8 mouse cellular contexts compared by ENCODE assay signal in the genomic region with DNA sequence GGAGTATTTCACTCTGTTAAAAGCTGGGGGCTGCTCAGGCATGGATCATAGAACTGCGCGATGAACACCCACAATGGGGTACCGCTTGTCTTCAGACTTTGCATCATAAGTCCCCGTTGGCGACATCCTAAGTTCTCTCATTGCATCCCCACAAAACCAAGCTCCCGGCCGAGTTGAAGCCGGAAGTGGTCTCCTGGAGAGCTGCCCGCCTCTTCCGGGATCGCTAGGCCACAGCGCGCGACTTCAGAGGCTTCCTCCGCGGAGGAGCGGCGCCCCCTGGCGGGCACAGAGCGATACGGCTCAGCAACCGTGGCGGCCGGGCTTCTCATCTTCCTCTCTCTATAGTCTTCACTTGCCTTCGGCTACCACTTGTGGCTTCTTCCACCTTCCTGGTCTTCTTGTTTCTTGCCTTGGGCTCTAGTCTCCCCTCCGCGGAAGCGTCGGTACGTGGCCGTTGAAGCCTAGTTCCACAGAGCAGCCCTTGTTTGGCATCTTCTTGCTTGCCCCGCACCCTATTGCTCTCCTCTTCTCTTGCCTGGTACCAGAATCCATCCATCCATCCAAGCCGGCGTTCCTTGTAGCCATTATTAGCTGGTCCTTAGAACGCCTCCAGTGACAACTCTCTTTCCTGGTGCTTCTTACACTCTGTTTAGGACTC. TPM values are rescaled to one million over a fixed set of nuclear protein-coding genes. Genes with fewer than 3 reads are reported as not detected.
A peak's percentile ranks its signal among the peaks of the same experiment; 100 is the strongest.
DNase-seq lines count a peak whose midpoint lies in the region; ATAC-seq and TF ChIP-seq lines count a peak whose summit lies in the region.

No protein-coding gene starts in this region.

- peak; percentile 71 for ATAC-seq in forebrain, embryonic 15.5 days (replicated peaks)
- ATAC-seq in lung, embryonic 14.5 days (ENCODE audit: insufficient read depth): peak; percentile 80
- peak; percentile 64 for ATAC-seq in neutrophil, adult 5-6 weeks (ENCODE audit: extremely low read depth, insufficient number of reproducible peaks, low FRiP score, poor library complexity, severe bottlenecking)

- peak overlapping the region; percentile 41 for H3K4me3 ChIP-seq in forebrain, embryonic 15.5 days
- H3K4me3 ChIP-seq in layer of hippocampus, adult 2 months: peak overlapping the region; percentile 59
- H3K4me3 ChIP-seq in lung, embryonic 14.5 days (ENCODE audit: low read depth, low read length): peak overlapping the region; percentile 38

- no peaks in the 10 kb centered on the region for H3K36me3 ChIP-seq in forebrain, embryonic 15.5 days
- H3K36me3 ChIP-seq in lung, embryonic 14.5 days (ENCODE audit: insufficient read depth): no peaks in the 10 kb centered on the region

- peak overlapping the region; percentile 59 for H3K9ac ChIP-seq in forebrain, embryonic 15.5 days (replicated peaks)
- peak overlapping the region; percentile 57 for H3K9ac ChIP-seq in lung, embryonic 14.5 days

- peak; percentile 92 for DNase-seq in ES-CJ7 (ENCODE audit: low read depth, low spot score)
- DNase-seq in cerebellum, adult 11 months: peak; percentile 92
- peak; percentile 78 for DNase-seq in heart, postnatal 25 days (ENCODE audit: low spot score)
- peak; percentile 88 to 96 for DNase-seq in layer of hippocampus, adult 2 months (ENCODE audit: low spot score in 2 of 2)
- DNase-seq in lung, embryonic 14.5 days: peak; percentile 98
- DNase-seq in testis, postnatal 14 days (ENCODE audit: low spot score): peak; percentile 89

- peak overlapping the region; percentile 55 for H3K4me2 ChIP-seq in forebrain, embryonic 15.5 days (replicated peaks)
- peak overlapping the region; percentile 76 for H3K4me2 ChIP-seq in lung, embryonic 14.5 days

- TF ChIP-seq CTCF in layer of hippocampus, adult 2 months (conservative IDR thresholded peaks at IDR 0.05): peak; percentile 100
- peak; percentile 99 for TF ChIP-seq CTCF in lung, embryonic 14.5 days (IDR thresholded peaks at IDR 0.05; ENCODE audit: low read depth)

- H3K9me3 ChIP-seq in forebrain, embryonic 15.5 days: no peaks in the 10 kb centered on the region
- no peaks in the 10 kb centered on the region for H3K9me3 ChIP-seq in lung, embryonic 14.5 days (ENCODE audit: low read depth, low read length)

- H3K27ac ChIP-seq in forebrain, embryonic 15.5 days (replicated peaks): peak overlapping the region; percentile 54
- H3K27ac ChIP-seq in layer of hippocampus, adult 2 months: peak overlapping the region; percentile 87
- H3K27ac ChIP-seq in lung, embryonic 14.5 days (ENCODE audit: low read depth): peak overlapping the region; percentile 64; the same call in 1 of the 2 replicates

- H3K4me1 ChIP-seq in forebrain, embryonic 15.5 days: peaks cover 14% of the 10 kb centered on the region
- no peaks in the 10 kb centered on the region for H3K4me1 ChIP-seq in lung, embryonic 14.5 days (ENCODE audit: insufficient read depth)

- H3K27me3 ChIP-seq in forebrain, embryonic 15.5 days: no peaks in the 10 kb centered on the region
- H3K27me3 ChIP-seq in lung, embryonic 14.5 days (ENCODE audit: insufficient read depth, low read length): no peaks in the 10 kb centered on the region

- WGBS in forebrain, embryonic 15.5 days: 4% methylated on average over 35 of the region's 35 CpGs
- WGBS in lung, embryonic 14.5 days: 3% methylated on average over 35 of the region's 35 CpGs

- intact Hi-C loops in heart, postnatal 25 days (cut with DNase I): loop anchor here (1.0 kb wide), 3 partner anchors 18 to 42 kb away; no protein-coding TSS in a partner anchor

RNA-seq across cellular contexts. Expression of gene Gnai2, which starts 9.5 kb away (rescaled TPM):
- polyA plus RNA-seq in forebrain, embryonic 15.5 days (2015; fragmentation: Nextera tagmentation; extraction: Ambion mirVana): 335 and 338 TPM in 2 replicates
- 100 to 1,000 TPM; 241 to 257 TPM for total RNA-seq in heart, postnatal 25 days (2021)
- total RNA-seq in layer of hippocampus, adult 2 months (2021): 100 to 1,000 TPM; 208 to 222 TPM
- 408 and 419 TPM in 2 replicates for polyA plus RNA-seq in lung, embryonic 14.5 days (2014; fragmentation: Nextera tagmentation; extraction: Ambion mirVana)
- 1,051 and 1,081 TPM in 2 replicates for total RNA-seq in neutrophil, adult 5-6 weeks (2017)

RNA-seq across cellular contexts. Expression of gene Slc38a3, which starts 24.7 kb away (rescaled TPM):
- polyA plus RNA-seq in forebrain, embryonic 15.5 days (2015; fragmentation: Nextera tagmentation; extraction: Ambion mirVana): 24.2 and 24.4 TPM in 2 replicates
- 10 to 100 TPM; 62.0 to 69.7 TPM for total RNA-seq in heart, postnatal 25 days (2021)
- total RNA-seq in layer of hippocampus, adult 2 months (2021): 10 to 100 TPM; 55.7 to 65.0 TPM
- polyA plus RNA-seq in lung, embryonic 14.5 days (2014; fragmentation: Nextera tagmentation; extraction: Ambion mirVana): 3.6 and 4.8 TPM in 2 replicates
- not detected in 2 replicates for total RNA-seq in neutrophil, adult 5-6 weeks (2017)

RNA-seq across cellular contexts. Expression of gene Gnat1, which starts 34.9 kb away (rescaled TPM):
- 1.7 and 1.8 TPM in 2 replicates for polyA plus RNA-seq in forebrain, embryonic 15.5 days (2015; fragmentation: Nextera tagmentation; extraction: Ambion mirVana)
- total RNA-seq in heart, postnatal 25 days (2021): not detected
- total RNA-seq in layer of hippocampus, adult 2 months (2021): under 1 TPM in 1 of 2 experiments, not detected in 1; 0.17 TPM
- polyA plus RNA-seq in lung, embryonic 14.5 days (2014; fragmentation: Nextera tagmentation; extraction: Ambion mirVana): 0.72 and 0.89 TPM in 2 replicates
- total RNA-seq in neutrophil, adult 5-6 weeks (2017): 1.7 TPM in 1 of 2 replicates, not detected in the other

RNA-seq across cellular contexts. Expression of gene Sema3b, which starts 35.6 kb away (rescaled TPM):
- 1.7 and 2.8 TPM in 2 replicates for polyA plus RNA-seq in forebrain, embryonic 15.5 days (2015; fragmentation: Nextera tagmentation; extraction: Ambion mirVana)
- 10 to 100 TPM; 15.0 to 17.8 TPM for total RNA-seq in heart, postnatal 25 days (2021)
- total RNA-seq in layer of hippocampus, adult 2 months (2021): 1 to 10 TPM; 1.9 to 2.2 TPM
- polyA plus RNA-seq in lung, embryonic 14.5 days (2014; fragmentation: Nextera tagmentation; extraction: Ambion mirVana): 5.1 and 5.3 TPM in 2 replicates
- total RNA-seq in neutrophil, adult 5-6 weeks (2017): 0.12 TPM in 2 replicates

RNA-seq across cellular contexts. Expression of gene Ifrd2, which starts 57.2 kb away (rescaled TPM):
- polyA plus RNA-seq in forebrain, embryonic 15.5 days (2015; fragmentation: Nextera tagmentation; extraction: Ambion mirVana): 15.4 and 16.9 TPM in 2 replicates
- total RNA-seq in heart, postnatal 25 days (2021): 10 to 100 TPM; 44.6 to 45.8 TPM
- 10 to 100 TPM; 13.7 to 15.2 TPM for total RNA-seq in layer of hippocampus, adult 2 months (2021)
- polyA plus RNA-seq in lung, embryonic 14.5 days (2014; fragmentation: Nextera tagmentation; extraction: Ambion mirVana): 57.9 and 64.6 TPM in 2 replicates
- total RNA-seq in neutrophil, adult 5-6 weeks (2017): 11.2 and 20.1 TPM in 2 replicates

Comparison
In these comparisons a context has a peak if more than half of its experiments do, and no peak if none do; other contexts are left out.
1. Peak in every context shown above with its lines: DNase-seq, ATAC-seq, H3K4me3 ChIP-seq and H3K27ac ChIP-seq.
2. RNA of gene Slc38a3, which starts 24.7 kb away (total RNA-seq): 62.0 to 69.7 TPM in heart, postnatal 25 days and 55.7 to 65.0 TPM in layer of hippocampus, adult 2 months; not detected in neutrophil, adult 5-6 weeks; every median in the first group is over 10 times any median in the second.